Mouse (Mus musculus) G1E (cell line): Measurements from ENCODE around the gene Alad. TPM values are rescaled to one million over a fixed set of nuclear protein-coding genes. Genes with fewer than 3 reads are reported as not detected.

Experiments used
- ATAC-seq: 2 replicates; pipeline ENCODE4 v1.8.0; 2016; ENCODE audit warnings: mild to moderate bottlenecking; ENCODE audit not compliant: insufficient number of reproducible peaks, poor library complexity, low FRiP score, severe bottlenecking; ENCODE audit errors: extremely low read depth
- DNase-seq: peaks from one replicate; pipeline ENCODE4 v3.0.0; 2012; ENCODE audit warnings: low spot score
- H3K27me3 ChIP-seq: 2 replicates; pipeline ENCODE4 v1.6.1; 2012; ENCODE audit warnings: mild to moderate bottlenecking, low read length, inconsistent platforms; ENCODE audit not compliant: insufficient read depth
- H3K36me3 ChIP-seq: replicated peaks from 2 replicates; pipeline ENCODE3; 2012; ENCODE audit warnings: mild to moderate bottlenecking, inconsistent platforms
- H3K4me1 ChIP-seq: 2 replicates; pipeline ENCODE4 v1.6.1; 2012; ENCODE audit warnings: low read depth, low read length, inconsistent platforms, mixed read lengths; ENCODE audit not compliant: insufficient read depth
- H3K4me3 ChIP-seq: 2 replicates; pipeline ENCODE4 v1.5.1; 2012; ENCODE audit warnings: low read depth, mild to moderate bottlenecking, inconsistent platforms, low read length, moderate library complexity, mixed read lengths
- H3K9me3 ChIP-seq: replicated peaks from 2 replicates; pipeline ENCODE4 v1.6.1; 2012; ENCODE audit warnings: inconsistent platforms
- CTCF ChIP-seq: IDR thresholded peaks from 2 replicates; pipeline ENCODE4 v1.5.1; 2012; ENCODE audit warnings: low read depth, low read length, inconsistent platforms, mixed read lengths
- GATA1 ChIP-seq: IDR thresholded peaks from 2 replicates; pipeline ENCODE4 v1.6.1; 2012; ENCODE audit warnings: borderline replicate concordance, low read length, inconsistent platforms, mixed read lengths
- GATA2 ChIP-seq: IDR thresholded peaks from 2 replicates; pipeline ENCODE4 v1.6.1; 2012; ENCODE audit warnings: low read depth, low read length, inconsistent platforms, borderline replicate concordance
- POLR2AphosphoS5 ChIP-seq: IDR thresholded peaks from 2 replicates; pipeline ENCODE4 v1.6.1; 2012; ENCODE audit warnings: low read depth, low read length, inconsistent platforms; ENCODE audit not compliant: insufficient replicate concordance
- TAL1 ChIP-seq: conservative IDR thresholded peaks from 2 replicates; pipeline ENCODE4 v1.6.1; 2012; ENCODE audit warnings: low read depth, low read length, inconsistent platforms, mixed read lengths
- polyA plus RNA-seq: library from polyadenylated mRNA; stranded (reverse); fragments of >175 nt; gene quantifications from 2 replicates; pipeline ENCODE4 v1.2.3, GENCODE M21; 2012
- total RNA-seq, 2 experiments: library from RNA; stranded (forward) in 1 of 2; stranded (reverse) in 1 of 2; fragments of 200-1000 nt in 1 of 2; fragments of >200 nt in 1 of 2; fragmentation: Nextera tagmentation in 1 of 2; gene quantifications; 2 replicates each; pipeline ENCODE4 v1.2.3; 2014 to 2017

Alad gene
- total and polyA plus RNA-seq, 3 experiments: 49.4 to 196 (median 123) TPM

DNA sequence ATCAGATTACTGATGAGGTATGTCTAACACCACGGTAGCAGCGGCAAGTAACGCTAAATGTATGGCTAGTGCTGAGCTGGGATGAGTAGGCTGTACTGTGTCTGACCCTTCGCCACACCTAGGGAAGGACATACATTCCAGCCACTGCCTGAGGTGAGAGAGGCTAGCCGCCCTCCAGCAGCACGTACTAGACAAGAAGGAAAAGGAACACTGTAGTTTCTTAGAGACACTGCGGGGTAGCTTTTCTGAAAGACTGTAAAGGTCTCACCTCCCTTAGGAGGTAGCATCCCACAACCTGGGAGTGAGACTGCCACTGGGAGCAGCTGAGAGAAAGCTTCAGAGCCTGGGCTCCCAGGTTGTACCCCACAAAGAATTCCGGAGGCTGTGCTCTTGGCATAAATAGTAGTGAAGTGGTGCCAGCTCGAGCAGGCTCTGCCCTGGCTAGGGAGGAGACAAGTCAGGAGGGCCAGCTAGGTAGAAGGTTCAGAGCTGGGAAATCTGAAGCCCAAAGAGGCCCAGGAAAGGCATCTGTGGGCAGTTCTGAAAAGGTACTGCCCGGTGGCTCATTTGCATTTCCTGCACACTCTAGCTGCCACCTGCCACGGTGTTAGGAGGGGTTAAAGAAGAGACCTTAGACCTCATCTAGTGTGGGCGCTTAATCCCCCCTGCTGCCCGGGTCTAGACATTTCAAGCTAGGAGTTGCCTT, 1.1 kb downstream of the Alad start:
- DNase-seq (peak; percentile 66), ATAC-seq (no peak)
- peaks cover 83% of the 10 kb centered on the region for H3K4me1 ChIP-seq
- H3K9me3 ChIP-seq: no peaks in the 10 kb centered on the region
- H3K4me3 ChIP-seq: peak overlapping the region; percentile 77
- H3K36me3 ChIP-seq: peaks cover 45% of the 10 kb centered on the region
- TF ChIP-seq CTCF: no peak
- no peak for TF ChIP-seq POLR2AphosphoS5
- TF ChIP-seq TAL1: no peak
- no peak for TF ChIP-seq GATA2
- TF ChIP-seq GATA1: no peak
- no peaks in the 10 kb centered on the region for H3K27me3 ChIP-seq

DNA sequence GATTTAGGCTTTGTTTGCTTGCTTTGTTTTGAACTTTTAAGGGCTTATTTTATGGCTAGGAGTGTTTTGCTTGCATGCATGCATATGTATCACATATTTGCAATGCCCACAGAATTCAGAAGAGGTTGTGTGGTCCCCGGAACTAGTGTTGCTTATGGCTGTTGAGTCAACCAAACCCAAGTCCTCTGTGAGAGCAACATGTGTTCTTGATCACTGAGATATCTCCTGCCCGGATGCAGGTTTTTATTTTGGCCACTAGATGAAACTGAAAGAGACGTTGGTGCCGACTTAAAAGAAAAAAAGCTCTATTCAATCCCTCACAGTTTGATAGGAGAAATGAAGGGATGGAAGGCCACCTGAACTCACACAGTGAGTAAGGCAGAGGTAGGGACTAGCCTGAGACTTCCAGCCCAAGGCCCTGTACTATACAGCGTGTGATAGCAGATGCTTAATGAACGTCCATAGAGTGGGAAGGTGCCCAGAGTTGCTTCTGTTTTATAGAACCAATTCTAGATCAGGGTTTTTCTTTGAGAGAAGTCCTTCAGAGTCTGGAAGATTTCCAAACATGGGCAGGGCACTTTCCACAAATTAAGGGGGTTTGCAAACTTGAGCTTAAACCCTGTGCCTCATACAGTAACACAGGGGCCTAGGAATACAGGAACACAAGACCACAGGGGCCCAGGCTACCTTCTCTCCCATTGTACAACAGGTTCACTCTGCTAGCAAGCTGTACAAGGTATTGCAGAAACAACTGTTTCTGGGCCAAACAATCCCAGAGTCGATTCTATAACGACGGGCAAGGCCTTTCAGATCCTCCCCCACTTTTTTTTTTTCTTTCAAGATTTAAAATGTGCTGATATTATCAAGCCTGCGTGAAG, 1.9 kb downstream of the Alad start:
- peaks cover 84% of the 10 kb centered on the region for H3K4me1 ChIP-seq
- DNase-seq (no peak), ATAC-seq (no peak)
- no peaks in the 10 kb centered on the region for H3K9me3 ChIP-seq
- peaks cover 45% of the 10 kb centered on the region for H3K36me3 ChIP-seq
- TF ChIP-seq POLR2AphosphoS5: no peak
- TF ChIP-seq GATA2: no peak
- TF ChIP-seq GATA1: no peak
- TF ChIP-seq TAL1: no peak
- no peak for TF ChIP-seq CTCF
- peak overlapping the region; percentile 77 for H3K4me3 ChIP-seq
- no peaks in the 10 kb centered on the region for H3K27me3 ChIP-seq

DNA sequence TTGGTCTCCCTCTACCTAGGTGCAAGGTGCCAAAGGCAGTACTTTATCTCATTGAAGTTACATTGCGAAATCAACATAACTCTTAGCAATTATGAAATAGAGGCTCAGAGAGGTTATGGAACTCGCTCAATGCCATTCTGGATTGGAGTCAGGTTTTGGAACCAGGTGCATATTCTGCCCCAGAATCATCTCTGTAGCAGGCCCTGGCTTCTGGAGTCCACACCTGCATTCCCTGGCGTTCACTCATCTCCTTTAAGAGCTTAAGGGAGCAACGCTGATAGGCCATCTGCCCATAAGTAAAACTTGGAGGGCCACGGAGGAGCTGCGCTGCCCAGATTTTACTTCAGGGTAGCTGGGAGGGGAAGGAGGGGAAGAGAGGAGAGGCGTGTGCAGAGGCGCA, 2.7 kb downstream of the Alad start:
- H3K9me3 ChIP-seq: no peaks in the 10 kb centered on the region
- peaks cover 45% of the 10 kb centered on the region for H3K36me3 ChIP-seq
- ATAC-seq: no peak
- no peak for DNase-seq
- TF ChIP-seq CTCF: no peak
- TF ChIP-seq GATA1: no peak
- no peak for TF ChIP-seq TAL1
- no peak for TF ChIP-seq POLR2AphosphoS5
- TF ChIP-seq GATA2: no peak
- H3K27me3 ChIP-seq: no peaks in the 10 kb centered on the region
- H3K4me3 ChIP-seq: peak overlapping the region; percentile 77; the same call in 1 of the 2 replicates
- peaks cover 83% of the 10 kb centered on the region for H3K4me1 ChIP-seq

DNA sequence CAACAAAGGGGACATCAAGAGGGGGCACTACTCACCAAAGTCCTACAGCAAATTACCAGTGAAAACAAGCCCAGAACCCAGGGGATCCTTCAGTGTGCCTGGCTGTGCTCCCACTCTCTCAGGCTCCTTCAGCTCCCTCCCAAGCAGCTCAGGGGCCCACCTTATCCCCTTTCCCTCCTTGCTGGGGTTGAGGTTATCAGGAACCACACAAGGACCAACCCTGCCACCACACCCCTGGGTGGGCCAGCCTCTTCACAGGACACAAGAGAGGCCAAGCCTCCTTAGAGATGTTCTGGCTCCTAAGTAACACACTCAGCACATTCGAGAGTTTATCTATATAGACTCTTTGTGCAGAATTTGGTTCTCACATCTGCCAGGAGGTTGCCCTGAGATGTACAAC, 3.1 kb downstream of the Alad start:
- peaks cover 84% of the 10 kb centered on the region for H3K4me1 ChIP-seq
- peaks cover 48% of the 10 kb centered on the region for H3K36me3 ChIP-seq

DNA sequence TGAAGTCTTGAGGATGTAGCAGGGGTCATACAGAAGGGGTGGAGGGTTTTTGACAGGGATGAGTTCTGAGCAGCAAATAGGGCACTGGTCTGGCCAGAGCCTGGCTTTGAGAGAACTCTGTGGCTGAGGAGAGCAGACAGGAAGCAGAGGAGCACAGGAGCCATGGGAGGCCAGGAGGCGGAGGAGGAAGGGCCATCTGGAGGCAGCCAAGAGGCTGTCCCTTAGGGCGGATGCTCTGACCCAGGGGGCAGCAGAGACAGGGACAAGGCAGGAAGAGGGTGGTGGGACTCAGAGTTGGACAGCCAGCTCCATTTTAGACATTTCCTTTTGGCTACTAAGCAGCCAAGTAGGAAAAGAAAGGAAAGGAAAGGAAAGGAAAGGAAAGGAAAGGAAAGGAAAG, 3.6 kb downstream of the Alad start:
- Histone ChIP-seq H3K36me3 (peaks cover 51% of the 10 kb centered on the region), H3K4me3 (peak overlapping the region; percentile 77), H3K4me1 (peaks cover 86% of the 10 kb centered on the region), H3K27me3 (no peaks in the 10 kb centered on the region), H3K9me3 (no peaks in the 10 kb centered on the region)
- ATAC-seq (no peak), DNase-seq (no peak)
- no peak for TF ChIP-seq POLR2AphosphoS5
- TF ChIP-seq CTCF: no peak
- TF ChIP-seq TAL1: no peak
- no peak for TF ChIP-seq GATA1
- no peak for TF ChIP-seq GATA2

More for the DNA sequence above, 3.1 kb downstream of the Alad start:
- peak; percentile 71 for ATAC-seq
- peak; percentile 96 for DNase-seq
- Histone ChIP-seq H3K4me3 (peak overlapping the region; percentile 77; the same call in 1 of the 2 replicates), H3K9me3 (no peaks in the 10 kb centered on the region), H3K27me3 (no peaks in the 10 kb centered on the region)
- peak; percentile 95 for TF ChIP-seq TAL1
- no peak for TF ChIP-seq GATA2

GRCm38 (mm10) chr4:62515490-62515889, 4.2 kb downstream of the Alad start:
- Histone ChIP-seq H3K9me3 (no peaks in the 10 kb centered on the region), H3K4me1 (peaks cover 86% of the 10 kb centered on the region), H3K36me3 (peaks cover 57% of the 10 kb centered on the region), H3K4me3 (peak overlapping the region; percentile 77; the same call in 1 of the 2 replicates), H3K27me3 (no peaks in the 10 kb centered on the region)
- ATAC-seq (no peak), DNase-seq (peak; percentile 65)
- TF ChIP-seq GATA2 (no peak), TAL1 (no peak), CTCF (no peak), POLR2AphosphoS5 (no peak), GATA1 (no peak)
